Mouse (Mus musculus) hindbrain, embryonic 14.5 days (tissue): ENCODE measurements around the gene Zfand3. TPM values are rescaled to one million over a fixed set of nuclear protein-coding genes. Genes with fewer than 3 reads are reported as not detected.
A peak's percentile ranks its signal among the peaks of the same experiment; 100 is the strongest.

Source experiments
- ATAC-seq: fragments of 200-750 bp; cut with Nextera tagmentation; 2 replicates; pipeline ENCODE4 v1.8.0; 2017; ENCODE audit warnings: moderate number of reproducible peaks, mild to moderate bottlenecking, moderate TSS enrichment, moderate library complexity; ENCODE audit not compliant: low FRiP score
- DNase-seq: peaks from one replicate; pipeline ENCODE4 v3.0.0-alpha.2; 2015; ENCODE audit warnings: low spot score
- H3K27ac ChIP-seq: fragments of 300-500 bp; sonication (generic); 2 replicates; pipeline ENCODE4 v1.5.1; 2014; ENCODE audit warnings: mild to moderate bottlenecking, moderate library complexity
- H3K27me3 ChIP-seq: fragments of 300-500 bp; sonication (generic); 2 replicates; pipeline ENCODE4 v1.6.1; 2014; ENCODE audit warnings: mild to moderate bottlenecking, low read length, mixed read lengths; ENCODE audit not compliant: control insufficient read depth, insufficient read depth
- H3K36me3 ChIP-seq: fragments of 300-500 bp; sonication (generic); replicated peaks from 2 replicates; pipeline ENCODE4 v1.6.1; 2014; ENCODE audit not compliant: control insufficient read depth, insufficient read depth
- H3K4me1 ChIP-seq: fragments of 300-500 bp; sonication (generic); replicated peaks from 2 replicates; pipeline ENCODE4 v1.6.1; 2014; ENCODE audit warnings: antibody characterized with exemption, low read length, mixed read lengths; ENCODE audit not compliant: control insufficient read depth, insufficient read depth
- H3K4me2 ChIP-seq: fragments of 300-500 bp; sonication (generic); replicated peaks from 2 replicates; pipeline ENCODE4 v1.6.1; 2014; ENCODE audit warnings: mild to moderate bottlenecking, moderate library complexity
- H3K4me3 ChIP-seq: fragments of 300-500 bp; sonication (generic); replicated peaks from 2 replicates; pipeline ENCODE4 v1.5.1; 2014; ENCODE audit warnings: mild to moderate bottlenecking, low read length
- H3K9ac ChIP-seq: fragments of 300-500 bp; sonication (generic); 2 replicates; pipeline ENCODE4 v1.6.1; 2014
- H3K9me3 ChIP-seq: fragments of 300-500 bp; sonication (generic); 2 replicates; pipeline ENCODE4 v1.6.1; 2016; ENCODE audit warnings: low read length; ENCODE audit not compliant: control insufficient read depth
- WGBS: fragments of 180-500 bp; shearing (Covaris S2); extraction: QIAGEN DNeasy Blood & Tissue Kit; methylation state at CpG from one replicate; pipeline ENCODE4 v1.1.7; 2014; 5-methylcytosine and 5-hydroxymethylcytosine counted together
- polyA plus RNA-seq: library from polyadenylated mRNA; unstranded; fragments of >200 nt; fragmentation: Nextera tagmentation; extraction: Ambion mirVana; gene quantifications from 2 replicates; pipeline ENCODE4 v1.2.1, GENCODE M21; 2014

The Zfand3 gene
- polyA plus RNA-seq, 1 experiment from 2014 or later, result 43.2 TPM

DNA sequence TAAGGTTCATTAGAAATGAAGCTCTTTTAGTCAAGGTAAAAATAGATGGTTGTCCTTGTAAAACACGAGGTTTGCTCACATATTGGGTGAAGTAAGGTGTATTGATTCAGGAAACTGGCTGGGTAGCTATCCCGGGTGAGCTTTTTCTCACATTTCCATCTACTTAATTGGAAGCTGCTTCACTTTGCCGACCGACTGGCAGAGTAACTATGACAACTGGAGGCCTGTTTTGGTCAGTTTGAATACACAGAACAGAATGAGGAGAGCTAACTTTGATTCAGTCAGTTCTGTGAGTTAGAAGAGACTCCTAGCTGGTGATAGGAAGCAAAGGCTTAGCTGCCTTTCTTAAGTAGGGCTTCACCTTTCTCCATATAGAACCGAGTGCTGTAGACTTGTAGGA lies 71.4 kb downstream of the Zfand3 start:
- WGBS, result 62% methylated on average over 5 of the region's 5 CpGs
- DNase-seq, result no peak
- no peak for ATAC-seq

DNA sequence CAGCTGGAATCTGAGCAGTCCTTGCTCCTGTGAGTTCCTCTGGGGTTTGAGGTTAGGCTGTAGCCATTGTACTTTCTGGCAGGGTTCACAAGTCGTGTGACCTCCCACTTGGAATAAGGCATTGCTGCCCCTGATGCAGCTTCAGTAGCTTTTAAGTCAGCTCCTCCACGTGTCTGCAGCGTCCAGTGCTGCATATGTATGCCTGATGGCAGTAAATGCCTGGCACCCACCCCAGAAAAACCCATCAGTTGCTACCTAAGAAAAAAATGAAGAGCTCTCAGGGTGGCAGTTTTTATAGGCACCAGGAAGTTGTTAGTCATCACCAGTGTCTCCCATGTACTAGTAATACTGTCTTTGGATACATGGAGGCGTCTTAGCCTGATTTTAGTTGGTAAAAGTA lies 79.5 kb downstream of the Zfand3 start:
- ATAC-seq, result no peak
- Histone ChIP-seq H3K36me3 (no peaks in the 10 kb centered on the region), H3K9me3 (no peaks in the 10 kb centered on the region), H3K27me3 (no peaks in the 10 kb centered on the region), H3K4me3 (no peak overlapping the region), H3K4me1 (peaks cover 4% of the 10 kb centered on the region), H3K9ac (no peak overlapping the region), H3K27ac (no peak overlapping the region), H3K4me2 (no peak overlapping the region)
- 56% methylated on average over 4 of the region's 4 CpGs for WGBS
- DNase-seq, result no peak

More for the DNA sequence above, 71.4 kb downstream of the Zfand3 start:
- 0 out of 2 replicates have a peak overlapping the region, but pooled peaks have one; percentile 38 for H3K27ac ChIP-seq
- no peak overlapping the region for H3K4me2 ChIP-seq
- no peaks in the 10 kb centered on the region for H3K27me3 ChIP-seq
- H3K9me3 ChIP-seq, result no peaks in the 10 kb centered on the region
- H3K9ac ChIP-seq, result no peak overlapping the region
- H3K4me3 ChIP-seq, result no peak overlapping the region
- H3K4me1 ChIP-seq, result 0 out of 2 replicates have a peak, but pooled peaks cover 3% of the 10 kb centered on the region
- peaks cover 7% of the 10 kb centered on the region; the same call in 1 of the 2 replicates for H3K36me3 ChIP-seq

DNA sequence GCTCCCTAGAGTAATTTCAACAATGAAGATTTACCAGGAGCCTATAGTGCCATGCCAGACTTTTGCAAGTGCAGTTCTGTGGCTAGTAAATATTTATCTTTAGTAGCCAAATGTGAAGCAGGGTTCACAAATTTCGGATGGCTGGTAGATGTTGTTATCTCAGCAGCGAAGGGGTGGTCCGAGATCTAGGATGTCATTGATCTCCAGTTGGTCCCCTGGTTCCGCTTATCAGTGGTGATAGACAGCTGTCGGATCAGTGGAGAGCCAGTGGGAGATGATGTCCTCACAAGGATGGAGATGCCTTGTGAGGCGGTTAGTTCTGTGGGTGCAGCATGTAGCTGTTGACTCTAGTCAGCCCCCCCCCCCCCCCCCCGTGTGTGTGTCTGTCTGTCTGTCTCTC lies 82.2 kb downstream of the Zfand3 start:
- H3K4me3 ChIP-seq, result no peak overlapping the region
- H3K4me2 ChIP-seq, result no peak overlapping the region
- no peaks in the 10 kb centered on the region for H3K9me3 ChIP-seq
- no peak overlapping the region for H3K27ac ChIP-seq
- no peak for DNase-seq
- ATAC-seq, result no peak
- peaks cover 4% of the 10 kb centered on the region for H3K4me1 ChIP-seq
- no peak overlapping the region for H3K9ac ChIP-seq
- 92% methylated on average over 6 of the region's 7 CpGs for WGBS
- no peaks in the 10 kb centered on the region for H3K27me3 ChIP-seq
- no peaks in the 10 kb centered on the region for H3K36me3 ChIP-seq

DNA sequence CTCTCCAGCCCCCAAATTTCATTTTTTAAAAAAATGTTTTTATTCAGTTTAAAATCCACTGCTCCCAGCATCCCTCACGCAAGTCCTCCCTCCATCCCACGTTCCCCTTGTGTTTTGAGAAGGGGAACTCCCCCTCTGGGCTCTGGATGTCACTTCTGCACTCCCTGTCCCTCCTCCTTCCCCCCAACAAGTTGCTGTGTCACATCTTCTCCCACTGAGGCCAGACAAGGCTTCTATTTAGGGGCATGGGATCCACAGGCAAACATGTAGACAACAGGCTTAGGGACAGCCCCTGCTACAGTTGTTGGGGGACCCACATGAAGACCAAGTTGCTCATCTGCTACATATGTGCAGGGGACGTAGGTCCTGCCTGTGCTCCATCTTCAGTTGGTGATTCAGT lies 83.9 kb downstream of the Zfand3 start:
- 93% methylated on average over 3 of the region's 3 CpGs for WGBS
- DNase-seq (no peak), ATAC-seq (no peak)
- Histone ChIP-seq H3K4me1 (peaks cover 4% of the 10 kb centered on the region), H3K27ac (no peak overlapping the region), H3K9me3 (no peaks in the 10 kb centered on the region), H3K4me2 (no peak overlapping the region), H3K9ac (no peak overlapping the region), H3K36me3 (no peaks in the 10 kb centered on the region), H3K27me3 (no peaks in the 10 kb centered on the region), H3K4me3 (no peak overlapping the region)

DNA sequence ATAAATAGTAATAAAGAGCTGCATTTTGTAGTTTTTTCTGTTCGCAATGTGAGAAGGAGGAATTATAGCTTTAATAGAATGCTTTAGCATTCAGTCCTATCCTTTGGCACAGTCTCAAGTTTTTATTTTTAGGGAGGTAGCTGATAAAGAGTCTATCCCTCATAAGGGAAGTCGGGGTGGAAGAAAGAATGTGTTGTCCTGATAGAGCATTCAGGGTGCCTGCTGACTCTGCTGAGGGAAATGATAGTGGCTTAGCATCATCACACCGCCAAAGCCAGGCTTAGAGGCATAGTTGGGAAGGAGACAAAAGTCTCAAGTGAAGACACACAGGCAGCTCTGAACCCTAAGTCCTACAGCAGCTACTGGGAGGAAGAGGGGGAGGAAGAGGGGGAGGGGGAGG lies 85.9 kb downstream of the Zfand3 start:
- Histone ChIP-seq H3K36me3 (no peaks in the 10 kb centered on the region), H3K9ac (no peak overlapping the region), H3K4me2 (no peak overlapping the region), H3K4me3 (no peak overlapping the region), H3K27ac (no peak overlapping the region), H3K4me1 (no peaks in the 10 kb centered on the region), H3K27me3 (no peaks in the 10 kb centered on the region), H3K9me3 (no peaks in the 10 kb centered on the region)
- DNase-seq (no peak), ATAC-seq (no peak)
- 85% methylated on average over 3 of the region's 3 CpGs for WGBS

DNA sequence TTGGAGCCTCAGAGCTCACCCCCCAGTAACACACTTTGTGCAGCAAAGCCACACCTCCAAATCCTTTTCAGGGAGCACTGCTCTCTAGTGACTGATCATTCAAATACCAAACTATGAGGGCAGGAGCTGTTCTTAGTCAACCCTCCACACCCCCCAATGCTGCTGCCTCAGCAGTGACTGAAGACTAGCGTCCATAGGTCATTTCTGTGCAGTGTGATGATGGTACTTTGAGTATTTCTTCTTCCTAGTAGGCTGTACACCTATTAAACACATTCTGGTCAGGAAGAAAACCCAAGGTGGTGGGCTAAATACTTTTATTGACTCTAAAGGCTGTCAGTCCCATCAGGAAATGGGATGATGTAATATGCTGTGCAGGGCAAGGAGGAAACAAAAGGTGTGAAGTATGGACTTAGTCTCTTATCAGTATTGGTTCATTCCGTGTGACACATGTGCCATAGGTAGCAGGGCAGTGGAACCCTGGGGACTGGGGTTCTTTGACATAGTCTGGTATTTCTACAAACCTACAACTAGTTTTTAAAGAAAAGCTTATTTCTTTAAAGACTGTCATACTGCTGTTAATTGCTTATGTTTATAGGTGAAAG lies 88.7 kb downstream of the Zfand3 start:
- Histone ChIP-seq H3K36me3 (no peaks in the 10 kb centered on the region), H3K9me3 (peaks cover 4% of the 10 kb centered on the region; the same call in 1 of the 2 replicates), H3K27ac (no peak overlapping the region), H3K4me3 (no peak overlapping the region), H3K4me1 (no peaks in the 10 kb centered on the region), H3K27me3 (no peaks in the 10 kb centered on the region), H3K9ac (no peak overlapping the region), H3K4me2 (no peak overlapping the region)
- ATAC-seq (no peak), DNase-seq (no peak)
- 94% methylated on average over 2 of the region's 2 CpGs for WGBS

DNA sequence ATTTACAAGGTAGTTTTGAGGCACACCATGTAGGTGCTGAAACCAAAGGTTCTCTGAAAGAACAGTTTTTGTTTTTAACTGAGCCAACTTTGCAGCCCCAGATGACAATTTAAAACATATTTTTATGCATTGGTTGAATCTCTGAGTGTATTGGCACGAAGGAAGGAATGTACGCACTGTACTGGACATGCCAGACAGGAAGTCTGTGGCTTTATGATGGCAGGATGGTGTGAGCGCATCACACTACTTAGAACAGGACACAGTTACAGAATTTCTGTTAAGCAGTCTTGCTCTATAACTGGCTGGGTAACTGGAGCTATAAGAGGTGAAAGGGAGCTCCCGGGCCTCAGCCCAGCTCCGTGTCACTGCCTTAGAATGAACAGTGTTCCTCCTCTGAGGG lies 92.6 kb downstream of the Zfand3 start:
- H3K9me3 ChIP-seq, result peaks cover 4% of the 10 kb centered on the region; the same call in 1 of the 2 replicates
- WGBS, result 91% methylated on average over 5 of the region's 5 CpGs
- no peak overlapping the region for H3K4me3 ChIP-seq
- no peaks in the 10 kb centered on the region for H3K36me3 ChIP-seq
- peaks cover 20% of the 10 kb centered on the region for H3K4me1 ChIP-seq
- no peak overlapping the region for H3K27ac ChIP-seq
- no peak for ATAC-seq
- H3K27me3 ChIP-seq, result no peaks in the 10 kb centered on the region
- no peak overlapping the region for H3K9ac ChIP-seq
- no peak for DNase-seq
- H3K4me2 ChIP-seq, result no peak overlapping the region

DNA sequence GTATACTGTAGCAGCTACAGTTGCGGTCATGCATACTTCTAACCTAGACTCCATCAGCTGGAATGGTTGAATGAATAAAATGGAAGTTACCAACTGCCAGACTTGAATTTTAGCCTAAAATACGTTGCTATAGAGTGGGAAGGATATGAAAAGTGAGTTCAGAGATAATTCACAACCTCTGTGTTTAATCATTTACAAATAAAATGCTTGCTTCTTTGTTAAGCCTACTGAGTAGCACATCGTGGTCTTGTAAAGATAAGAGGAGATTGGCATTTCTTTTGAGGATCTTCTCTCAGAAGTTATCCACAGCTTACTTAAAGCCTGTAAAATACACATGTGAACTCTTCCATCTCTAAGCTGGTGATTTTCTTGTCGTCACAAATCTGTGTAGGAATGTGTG lies 93.1 kb downstream of the Zfand3 start:
- Histone ChIP-seq H3K4me2 (no peak overlapping the region), H3K27ac (no peak overlapping the region), H3K9ac (no peak overlapping the region), H3K36me3 (no peaks in the 10 kb centered on the region), H3K27me3 (no peaks in the 10 kb centered on the region), H3K4me1 (peaks cover 20% of the 10 kb centered on the region), H3K9me3 (peaks cover 4% of the 10 kb centered on the region; the same call in 1 of the 2 replicates), H3K4me3 (no peak overlapping the region)
- DNase-seq (no peak), ATAC-seq (no peak)
- 84% methylated on average over 4 of the region's 4 CpGs for WGBS

DNA sequence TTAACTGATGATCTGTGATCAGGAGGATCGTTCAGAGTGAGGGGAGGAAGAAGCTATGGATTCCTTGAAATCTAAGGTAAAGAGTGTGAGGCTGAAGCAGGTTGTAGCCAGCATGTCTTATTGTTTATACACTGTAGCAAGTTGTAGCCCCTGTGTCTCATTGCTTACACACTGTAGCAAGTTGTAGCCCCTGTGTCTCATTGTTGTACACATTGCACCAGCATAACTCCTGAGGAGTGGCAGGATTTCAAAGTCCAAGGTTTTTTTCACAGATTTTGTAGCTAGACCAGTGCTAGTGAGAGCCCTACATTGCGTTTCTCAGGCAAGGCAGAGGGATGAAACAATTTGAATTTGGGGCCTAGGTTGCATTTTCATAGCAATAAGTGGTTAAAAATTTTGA lies 95.1 kb downstream of the Zfand3 start:
- no peaks in the 10 kb centered on the region for H3K27me3 ChIP-seq
- WGBS, result 67% methylated on average over 2 of the region's 2 CpGs
- ATAC-seq (no peak), DNase-seq (no peak)
- H3K36me3 ChIP-seq, result no peaks in the 10 kb centered on the region
- peaks cover 20% of the 10 kb centered on the region for H3K4me1 ChIP-seq
- peaks cover 4% of the 10 kb centered on the region; the same call in 1 of the 2 replicates for H3K9me3 ChIP-seq
- H3K4me3 ChIP-seq, result no peak overlapping the region
- no peak overlapping the region for H3K9ac ChIP-seq
- no peak overlapping the region for H3K27ac ChIP-seq
- no peak overlapping the region for H3K4me2 ChIP-seq

DNA sequence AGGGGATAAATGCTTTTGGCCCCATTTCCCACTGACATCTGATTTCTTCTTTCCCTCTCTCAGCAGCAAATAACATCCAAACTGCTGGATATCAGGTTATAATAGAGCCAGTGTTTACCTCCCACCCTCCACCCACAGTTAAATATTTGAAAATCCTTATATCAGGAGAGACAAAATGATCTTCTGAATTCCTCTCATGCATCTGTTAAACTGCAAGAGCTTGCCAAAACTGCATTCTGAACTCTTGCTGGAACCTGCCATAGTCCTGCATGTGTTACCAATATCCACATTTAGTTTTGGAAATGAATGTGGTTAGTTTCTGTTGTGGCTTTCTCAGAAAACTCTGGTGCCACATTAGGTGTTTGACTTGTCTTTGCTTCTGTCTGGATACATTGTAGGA lies 97.3 kb downstream of the Zfand3 start:
- H3K4me3 ChIP-seq, result no peak overlapping the region
- H3K9ac ChIP-seq, result no peak overlapping the region
- no peaks in the 10 kb centered on the region for H3K27me3 ChIP-seq
- no peak for DNase-seq
- no peaks in the 10 kb centered on the region for H3K9me3 ChIP-seq
- ATAC-seq, result no peak
- no peak overlapping the region for H3K27ac ChIP-seq
- no peak overlapping the region for H3K4me2 ChIP-seq
- no peaks in the 10 kb centered on the region for H3K36me3 ChIP-seq
- peaks cover 24% of the 10 kb centered on the region for H3K4me1 ChIP-seq
